Mouse (Mus musculus) lung, postnatal 0 days (tissue): Measurements from ENCODE around the gene Pdk1.

Experiments used
- CTCF ChIP-seq: IDR thresholded peaks from 2 replicates; pipeline ENCODE4 v1.5.1; 2016; ENCODE audit warnings: antibody characterized with exemption, mild to moderate bottlenecking
- EP300 ChIP-seq: IDR thresholded peaks from 2 replicates; pipeline ENCODE4 v1.6.1; 2016; ENCODE audit warnings: antibody characterized with exemption, mild to moderate bottlenecking, control low read depth

GRCm38 (mm10) chr2:71868256-71868655 lies 4.8 kb upstream of the Pdk1 start:
- no peak for TF ChIP-seq CTCF
- no peak for TF ChIP-seq EP300
